Mouse (Mus musculus): Measurements from ENCODE around the gene 4921507P07Rik.
A peak's percentile ranks its signal among the peaks of the same experiment; 100 is the strongest.
"Not testable (repeated sequence)": the region's sequence is repeated elsewhere in the genome, so short reads cannot be mapped to it uniquely, and the experiment has no call there.

The 4921507P07Rik gene

GRCm38 (mm10) chr6:50596301-50597211 lies at the start of gene 4921507P07Rik:
Gene 4921507P07Rik (minus strand): TSS chr6:50596632.
- peak; percentile 97 for DNase-seq (ENCODE audit: extremely low spot score)

- DNase-seq (ENCODE audit: extremely low spot score) = no peak
Measured at GRCm38 (mm10) chr6:50644701-50645100, 48.3 kb upstream of the 4921507P07Rik start.

- no peak for DNase-seq (ENCODE audit: extremely low spot score)
Measured at GRCm38 (mm10) chr6:50641898-50642297, 45.5 kb upstream of the 4921507P07Rik start.

- no peak for DNase-seq (ENCODE audit: extremely low spot score)
Measured at GRCm38 (mm10) chr6:50640377-50640776, 43.9 kb upstream of the 4921507P07Rik start.

GRCm38 (mm10) chr6:50639656-50640055 lies 43.2 kb upstream of the 4921507P07Rik start:
- DNase-seq (ENCODE audit: extremely low spot score) = no peak

- DNase-seq (ENCODE audit: extremely low spot score) = not testable (repeated sequence)
Measured at GRCm38 (mm10) chr6:50626170-50626569, 29.7 kb upstream of the 4921507P07Rik start.

- DNase-seq (ENCODE audit: extremely low spot score) = not testable (repeated sequence)
Measured at GRCm38 (mm10) chr6:50618273-50618672, 21.8 kb upstream of the 4921507P07Rik start.

GRCm38 (mm10) chr6:50601620-50602019 lies 5.2 kb upstream of the 4921507P07Rik start:
- DNase-seq (ENCODE audit: extremely low spot score) = peak; percentile 59

- DNase-seq (ENCODE audit: extremely low spot score) = no peak
Measured at GRCm38 (mm10) chr6:50598560-50598959, 2.1 kb upstream of the 4921507P07Rik start.

- DNase-seq (ENCODE audit: extremely low spot score) = no peak
Measured at GRCm38 (mm10) chr6:50594372-50594771, 2.1 kb downstream of the 4921507P07Rik start.

GRCm38 (mm10) chr6:50593334-50593845 lies 3.0 kb downstream of the 4921507P07Rik start:
- DNase-seq (ENCODE audit: extremely low spot score) = no peak

GRCm38 (mm10) chr6:50590234-50590633 lies 6.2 kb downstream of the 4921507P07Rik start:
- no peak for DNase-seq (ENCODE audit: extremely low spot score)

- DNase-seq (ENCODE audit: extremely low spot score) = peak; percentile 64
Measured at GRCm38 (mm10) chr6:50588251-50588650, 8.2 kb downstream of the 4921507P07Rik start.

- no peak for DNase-seq (ENCODE audit: extremely low spot score)
Measured at GRCm38 (mm10) chr6:50587412-50587811, 9.0 kb downstream of the 4921507P07Rik start.

- no peak for DNase-seq (ENCODE audit: extremely low spot score)
Measured at GRCm38 (mm10) chr6:50586316-50586715, 10.1 kb downstream of the 4921507P07Rik start.

GRCm38 (mm10) chr6:50585733-50586132 lies 10.7 kb downstream of the 4921507P07Rik start:
- no peak for DNase-seq (ENCODE audit: extremely low spot score)

GRCm38 (mm10) chr6:50571661-50572060 lies 24.8 kb downstream of the 4921507P07Rik start:
- DNase-seq (ENCODE audit: extremely low spot score) = no peak

- DNase-seq (ENCODE audit: extremely low spot score) = no peak
Measured at GRCm38 (mm10) chr6:50566997-50567255, 29.5 kb downstream of the 4921507P07Rik start.

- peak; percentile 98 for DNase-seq (ENCODE audit: extremely low spot score)
Measured at GRCm38 (mm10) chr6:50566141-50566996, 30.1 kb downstream of the 4921507P07Rik start, which contains the start of gene Cycs. Gene Cycs (minus strand): TSS chr6:50566538.

GRCm38 (mm10) chr6:50563651-50564050 lies 32.8 kb downstream of the 4921507P07Rik start:
- DNase-seq (ENCODE audit: extremely low spot score) = no peak

GRCm38 (mm10) chr6:50562421-50562820 lies 34.0 kb downstream of the 4921507P07Rik start:
- DNase-seq (ENCODE audit: extremely low spot score) = no peak

GRCm38 (mm10) chr6:50560776-50561175 lies 35.7 kb downstream of the 4921507P07Rik start:
- DNase-seq (ENCODE audit: extremely low spot score) = no peak
